Mouse (Mus musculus) heart, postnatal 4 days (tissue): ENCODE results near the gene Isg20l2. TPM values are rescaled to one million over a fixed set of nuclear protein-coding genes. Genes with fewer than 3 reads are reported as not detected.

ENCODE experiments used
- DNase-seq: peaks from one replicate; pipeline ENCODE4 v3.0.0; 2021
- total RNA-seq, 2 experiments: library from RNA; stranded (reverse); gene quantifications; 2 replicates each; pipeline ENCODE4 v1.2.3; 2021

The Isg20l2 gene
- total RNA-seq, 2 experiments from 2014 or later, result 20.1 to 21.2 TPM

GRCm38 (mm10) chr3:87948378-87949265, 18.5 kb downstream of the Isg20l2 start, which contains the start of gene Crabp2:
Gene Crabp2, plus strand, starts transcription at chr3:87948666.
- no peak for DNase-seq

DNA sequence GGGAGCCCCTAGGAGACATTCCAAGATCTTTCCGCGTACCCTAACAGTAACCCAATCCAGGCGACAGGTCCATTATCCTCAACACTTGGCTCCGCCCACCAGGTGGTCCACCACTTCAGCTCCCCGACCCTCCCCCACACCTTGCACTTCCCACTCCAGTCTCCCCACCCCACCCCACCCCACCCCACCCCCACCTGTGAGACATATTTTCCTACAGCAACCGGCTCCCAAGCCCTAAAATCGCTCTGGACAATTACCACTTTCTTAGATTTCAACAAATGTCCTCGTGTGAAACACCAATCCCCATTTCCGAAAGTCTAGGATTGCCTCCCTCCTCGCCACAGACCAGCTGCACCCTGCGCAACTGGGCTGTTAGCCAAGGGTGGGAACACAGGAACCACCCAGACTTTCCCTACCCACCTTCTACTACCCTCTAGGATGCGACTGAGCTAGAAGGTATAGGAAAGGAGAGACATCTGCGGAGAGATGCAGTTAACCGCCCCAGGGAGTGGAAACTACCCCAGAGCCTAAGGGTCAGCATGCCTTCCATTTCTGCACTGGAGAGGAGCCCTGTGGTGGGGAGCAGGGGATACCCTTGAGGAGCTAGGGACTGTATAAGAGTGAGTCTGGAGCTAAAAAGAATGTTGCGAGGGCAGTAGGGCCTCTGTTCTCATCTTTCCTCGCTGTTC, 19.3 kb downstream of the Isg20l2 start:
- DNase-seq, result no peak

- DNase-seq, result no peak
These were observed 19.9 kb downstream of the Isg20l2 start for GRCm38 (mm10) chr3:87949955-87950515.

GRCm38 (mm10) chr3:87951946-87952345, 21.8 kb downstream of the Isg20l2 start:
- no peak for DNase-seq

DNA sequence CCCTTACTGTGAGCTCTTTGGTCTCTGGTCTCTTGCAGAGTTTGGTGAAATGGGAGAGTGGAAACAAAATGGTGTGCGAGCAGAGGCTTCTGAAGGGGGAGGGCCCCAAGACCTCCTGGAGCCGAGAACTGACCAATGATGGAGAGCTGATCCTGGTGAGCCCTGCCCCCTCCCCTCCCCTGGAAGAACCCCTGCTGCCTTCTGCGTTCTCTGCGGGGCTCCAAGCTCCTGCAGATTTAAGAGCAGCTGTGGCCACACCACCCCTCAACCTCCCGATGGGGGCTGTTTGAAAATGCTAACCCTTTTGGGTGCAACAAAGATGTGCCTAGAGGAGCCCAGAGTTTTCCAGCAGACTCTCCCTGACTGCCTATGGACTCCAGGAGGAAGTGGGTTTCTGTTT, 22.3 kb downstream of the Isg20l2 start:
- DNase-seq, result peak; percentile 24

- DNase-seq, result no peak
These were observed 27.9 kb downstream of the Isg20l2 start for GRCm38 (mm10) chr3:87958056-87958455.

- DNase-seq, result no peak
These were observed 28.4 kb downstream of the Isg20l2 start for GRCm38 (mm10) chr3:87958476-87958875.

- DNase-seq, result no peak
These were observed 28.9 kb downstream of the Isg20l2 start for GRCm38 (mm10) chr3:87958967-87959366.

GRCm38 (mm10) chr3:87959371-87959770, 29.3 kb downstream of the Isg20l2 start:
- DNase-seq, result no peak

DNA sequence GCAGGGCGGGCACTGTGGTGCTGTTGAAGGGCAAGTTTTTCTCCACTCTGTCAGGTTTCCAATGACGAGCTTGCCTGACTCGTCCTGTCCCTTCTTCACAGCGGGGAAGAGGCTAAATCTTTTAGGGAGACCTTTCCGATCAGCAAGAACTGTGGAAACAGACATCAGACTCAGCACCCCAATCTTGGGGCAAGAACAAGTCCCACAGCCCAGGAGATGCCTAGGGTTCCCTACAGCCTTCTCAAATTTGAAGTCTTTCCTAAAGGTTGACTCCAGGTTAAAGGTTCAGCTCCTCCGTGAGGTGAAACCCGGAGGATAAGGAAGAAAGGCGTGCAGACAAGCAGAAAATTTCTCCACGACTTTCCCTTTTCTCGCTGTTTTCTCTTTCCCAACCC, 30.1 kb downstream of the Isg20l2 start:
- DNase-seq, result no peak

- DNase-seq, result peak; percentile 94
These were observed 30.6 kb downstream of the Isg20l2 start for GRCm38 (mm10) chr3:87960586-87961191.

GRCm38 (mm10) chr3:87970184-87970938, 40.2 kb downstream of the Isg20l2 start:
- DNase-seq, result peak; percentile 74

DNA sequence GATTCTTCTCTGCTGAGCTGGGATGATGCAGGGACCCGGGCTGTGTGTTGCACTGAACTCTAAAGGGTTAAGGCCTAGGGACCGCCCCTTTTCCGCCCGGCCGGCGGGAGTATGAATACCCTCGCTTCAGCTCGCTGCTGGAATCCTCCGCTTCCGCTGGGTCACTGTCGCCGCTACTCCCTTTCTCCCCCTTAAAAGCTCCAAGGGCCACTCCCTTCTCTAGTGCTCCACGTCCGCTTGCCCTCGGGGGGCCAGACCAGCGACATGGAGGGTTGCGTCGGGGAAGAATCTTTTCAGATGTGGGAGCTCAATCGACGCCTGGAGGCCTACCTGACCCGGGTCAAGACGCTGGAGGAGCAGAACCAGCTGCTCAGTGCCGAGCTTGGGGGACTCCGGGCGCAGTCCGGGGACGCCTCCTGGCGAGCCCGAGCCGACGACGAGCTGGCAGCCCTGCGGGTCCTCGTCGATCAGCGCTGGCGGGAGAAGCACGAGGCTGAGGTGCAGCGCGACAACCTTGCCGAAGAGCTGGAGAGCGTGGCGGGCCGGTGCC, 40.9 kb downstream of the Isg20l2 start, which contains the start of gene Nes:
TSS of gene Nes (plus strand) at position 140 of the 550 bp plus-strand sequence.
- peak; percentile 86 for DNase-seq

GRCm38 (mm10) chr3:87971489-87972202, 41.5 kb downstream of the Isg20l2 start:
- DNase-seq, result no peak

DNA sequence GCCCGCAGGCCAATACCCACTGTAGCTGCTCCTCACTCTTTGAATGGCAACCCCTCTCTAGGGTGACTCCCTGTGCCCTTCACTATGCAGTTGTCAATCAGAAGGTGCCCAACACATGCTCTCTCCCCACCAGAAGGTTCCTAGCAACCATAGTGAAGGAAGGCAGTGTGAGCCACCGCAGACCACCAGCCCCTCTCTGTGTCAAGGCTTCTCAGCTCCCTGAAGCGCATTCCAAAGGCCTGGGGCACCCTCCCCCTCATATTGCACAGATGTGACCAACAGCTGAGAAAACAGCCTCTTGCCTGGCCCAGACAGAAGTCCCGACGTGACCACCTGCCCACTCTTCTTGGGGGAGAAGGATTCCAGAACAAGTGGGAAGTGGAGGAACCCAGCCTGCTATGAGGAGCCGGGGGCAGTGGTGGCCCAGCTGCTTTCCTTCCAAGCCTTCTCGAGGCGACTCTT, 42.1 kb downstream of the Isg20l2 start:
- DNase-seq, result no peak

DNA sequence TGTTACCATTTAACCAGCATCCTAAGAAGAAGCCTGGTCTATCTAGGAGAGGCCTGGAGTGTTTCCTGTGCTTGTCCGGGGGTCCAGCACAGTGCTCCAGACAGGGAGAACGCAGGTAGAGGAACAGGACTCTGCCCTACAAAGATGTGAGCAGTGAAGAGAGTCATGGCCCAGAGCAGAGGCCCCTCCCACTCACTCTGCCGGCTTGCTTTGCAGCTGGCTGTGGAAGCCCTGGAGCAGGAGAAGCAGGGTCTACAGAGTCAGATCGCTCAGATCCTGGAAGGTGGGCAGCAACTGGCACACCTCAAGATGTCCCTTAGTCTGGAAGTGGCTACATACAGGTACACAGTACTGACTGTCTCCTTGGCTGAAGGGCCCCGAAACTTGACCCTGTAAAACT, 42.7 kb downstream of the Isg20l2 start:
- DNase-seq, result no peak

DNA sequence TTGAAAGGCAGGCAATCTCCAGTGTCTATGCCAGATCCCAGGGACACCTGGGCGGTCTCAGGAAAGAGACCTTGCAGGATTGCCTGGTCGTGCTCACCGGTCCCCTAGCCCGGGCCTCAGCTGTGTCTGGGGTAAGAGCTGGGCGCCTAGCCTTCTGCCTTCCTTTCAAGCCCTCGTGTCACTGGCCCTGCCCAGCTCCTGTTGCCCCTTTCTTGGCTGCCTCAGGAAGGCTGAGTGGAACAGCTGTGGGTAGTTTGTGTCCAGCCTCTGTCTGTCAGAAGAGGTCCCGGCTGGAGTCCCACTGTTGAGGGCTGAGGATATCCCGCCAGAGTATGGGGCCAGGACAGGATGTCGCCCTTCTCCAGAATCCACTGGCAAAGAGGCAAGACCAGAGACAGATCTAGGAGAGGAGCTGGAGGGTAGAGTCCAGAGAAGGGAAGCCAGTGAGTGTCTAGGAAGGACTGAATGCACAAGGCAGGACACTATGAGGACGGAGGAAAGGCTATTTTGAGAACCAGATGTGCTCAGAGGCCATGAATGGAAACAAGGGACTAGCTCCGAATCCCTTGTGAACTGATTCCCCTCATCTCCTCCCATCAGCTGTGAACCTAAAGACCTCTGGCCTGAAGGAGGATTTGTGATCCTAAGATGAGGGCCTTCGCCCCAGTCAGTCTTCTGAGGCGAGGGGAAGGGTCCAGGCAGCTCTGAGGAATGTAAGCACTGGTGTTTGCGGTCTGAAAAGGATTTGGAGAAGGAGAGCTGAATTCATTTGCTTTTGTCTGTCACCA, 43.7 kb downstream of the Isg20l2 start:
- DNase-seq, result no peak

DNA sequence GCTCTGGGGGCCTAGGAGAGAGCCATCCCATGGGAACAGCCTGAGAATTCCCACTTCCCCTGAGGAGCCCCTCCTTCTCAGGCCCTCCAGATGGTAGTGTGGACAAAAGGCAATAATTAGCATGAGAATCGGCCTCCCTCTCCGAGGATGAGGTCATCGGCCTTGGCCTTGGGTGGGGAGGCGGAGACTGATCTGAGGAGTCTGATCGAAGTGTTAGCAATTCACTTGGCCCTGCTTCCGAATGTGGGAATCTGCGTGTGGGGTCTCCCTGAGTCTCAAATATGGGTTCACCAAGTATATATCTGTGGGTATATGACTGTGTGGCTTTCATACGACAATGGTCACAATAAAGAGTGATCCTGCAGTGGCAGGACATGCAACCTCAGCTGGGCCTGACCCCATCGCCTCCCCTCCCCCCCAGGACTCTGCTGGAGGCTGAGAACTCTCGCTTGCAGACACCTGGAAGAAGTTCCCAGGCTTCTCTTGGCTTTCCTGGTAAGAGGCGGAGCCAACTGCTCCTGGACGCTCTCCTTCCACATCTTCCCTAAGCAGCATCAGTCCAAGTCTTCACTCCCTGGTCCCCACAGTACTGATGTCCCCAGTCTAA, 44.4 kb downstream of the Isg20l2 start:
- peak; percentile 66 for DNase-seq

DNA sequence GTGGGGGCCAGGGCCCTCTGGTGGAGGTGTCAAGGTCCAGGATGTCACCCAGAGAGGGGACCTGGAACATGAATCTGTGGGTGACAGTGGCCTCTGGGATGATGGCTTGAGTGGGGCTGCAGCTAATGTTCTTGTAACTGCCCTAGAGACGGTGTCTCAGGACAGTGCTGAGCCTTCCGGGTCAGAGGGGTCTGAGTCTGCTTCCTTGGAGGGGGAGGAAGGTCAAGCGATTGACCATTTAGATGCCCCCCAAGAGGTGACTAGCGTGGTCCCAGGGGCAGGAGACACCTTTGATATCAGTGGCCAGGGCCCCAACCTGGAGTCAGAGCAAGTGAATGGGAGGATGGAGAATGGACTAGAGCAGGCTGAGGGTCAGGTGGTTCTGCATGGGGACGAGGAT, 49.4 kb downstream of the Isg20l2 start:
- DNase-seq, result no peak

- DNase-seq, result no peak
These were observed 50.0 kb downstream of the Isg20l2 start for GRCm38 (mm10) chr3:87980085-87980484.
